Mouse (Mus musculus) right cerebral cortex, postnatal 10 days (tissue): ENCODE results near the gene Il17rd.

ENCODE experiments used
- DNase-seq, 2 experiments: peaks; one replicate each; pipeline ENCODE4 v3.0.0; 2021; ENCODE audit warnings: low spot score in 2 of 2

Gene Il17rd

DNA sequence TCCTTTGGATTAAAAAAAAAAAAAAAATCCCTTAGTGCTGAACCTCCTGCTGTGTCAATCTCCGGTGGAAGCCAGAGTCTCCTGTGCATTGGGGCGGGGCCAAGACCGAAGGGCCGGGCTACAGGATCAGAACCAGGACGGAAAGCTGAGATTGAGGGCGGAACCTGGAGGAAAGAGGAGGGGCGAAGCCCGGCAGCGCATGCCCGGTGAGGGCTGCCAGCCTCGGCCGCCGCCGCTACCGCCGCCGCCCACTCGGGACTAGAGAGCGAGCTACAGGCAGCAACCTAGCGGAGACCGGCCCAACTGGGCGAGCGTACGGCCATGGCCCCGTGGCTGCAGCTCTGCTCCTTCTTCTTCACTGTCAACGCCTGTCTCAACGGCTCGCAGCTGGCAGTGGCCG, at the start of gene Il17rd:
TSS of gene Il17rd (plus strand) at position 159 of the 400 bp plus-strand sequence.
- peak; percentile 90 to 91 for DNase-seq

DNA sequence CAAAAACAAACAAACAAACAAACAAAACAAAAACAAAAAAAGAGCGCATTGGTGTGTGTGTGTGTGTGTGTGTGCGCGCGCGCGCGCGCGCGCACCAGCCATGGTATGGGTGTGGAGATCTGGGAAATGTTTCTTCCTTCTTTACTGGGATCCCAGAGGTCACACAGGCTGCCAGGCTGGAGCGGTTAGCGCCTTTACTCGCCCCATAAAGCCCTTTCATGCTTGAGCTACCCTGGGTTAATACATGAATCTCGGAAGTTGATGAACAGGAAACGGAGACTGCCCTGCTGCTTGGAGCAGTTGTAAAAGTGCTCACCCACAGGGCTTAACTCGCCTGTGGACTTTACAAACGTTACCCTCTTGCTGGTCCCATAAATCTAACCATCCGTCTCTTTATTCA, 47.1 kb upstream of the Il17rd start:
- DNase-seq = no peak

DNA sequence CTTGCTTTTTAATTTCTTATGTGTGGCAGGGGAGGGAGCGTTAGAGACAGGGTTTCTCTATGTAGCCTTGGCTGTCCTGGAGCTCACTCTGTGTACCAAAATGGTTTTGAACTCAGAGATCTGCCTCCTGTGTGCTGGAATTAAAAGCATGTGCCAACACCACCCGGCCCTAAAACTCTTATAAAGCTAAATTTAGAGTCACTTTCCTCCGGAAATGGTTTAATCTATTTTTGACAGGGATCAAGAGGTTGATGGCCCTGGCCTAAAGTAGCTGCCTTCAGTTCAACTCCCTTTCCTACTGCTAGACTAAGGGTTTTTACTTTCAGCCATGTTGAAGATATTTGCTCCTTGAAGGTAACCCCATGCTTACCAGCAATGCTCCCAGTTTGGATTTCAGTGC, 45.3 kb upstream of the Il17rd start:
- no peak for DNase-seq

DNA sequence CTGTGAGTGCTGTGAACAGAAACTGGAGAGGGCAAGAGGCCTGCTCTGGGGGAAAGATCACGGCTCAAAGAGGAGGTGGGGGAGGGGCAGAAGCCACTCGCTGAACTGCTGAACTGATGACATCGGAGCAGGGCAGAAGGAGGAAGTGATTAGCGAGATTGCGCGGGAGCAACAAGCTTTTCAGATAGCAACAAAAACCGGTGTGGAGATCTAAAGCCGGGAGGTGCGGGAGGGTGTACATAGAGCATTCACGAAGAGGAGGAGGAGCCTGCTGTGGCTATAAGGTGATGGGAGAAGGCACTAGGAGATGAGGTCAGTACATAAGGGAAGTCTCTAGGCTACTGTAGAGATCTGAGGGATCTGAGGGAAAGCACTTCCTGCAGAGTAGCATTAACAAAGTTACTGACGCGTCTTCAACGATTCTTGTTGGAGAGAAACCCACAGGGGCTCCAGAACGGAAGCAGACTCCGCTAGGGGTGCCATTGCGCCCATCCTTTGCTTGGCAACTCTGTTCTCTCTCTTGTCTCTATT, 44.5 kb upstream of the Il17rd start, which contains the start of gene Hesx1:
TSS of gene Hesx1 (plus strand) at position 206 of the 531 bp plus-strand sequence.
- DNase-seq = peak in 1 of 2 experiments; percentile 30

DNA sequence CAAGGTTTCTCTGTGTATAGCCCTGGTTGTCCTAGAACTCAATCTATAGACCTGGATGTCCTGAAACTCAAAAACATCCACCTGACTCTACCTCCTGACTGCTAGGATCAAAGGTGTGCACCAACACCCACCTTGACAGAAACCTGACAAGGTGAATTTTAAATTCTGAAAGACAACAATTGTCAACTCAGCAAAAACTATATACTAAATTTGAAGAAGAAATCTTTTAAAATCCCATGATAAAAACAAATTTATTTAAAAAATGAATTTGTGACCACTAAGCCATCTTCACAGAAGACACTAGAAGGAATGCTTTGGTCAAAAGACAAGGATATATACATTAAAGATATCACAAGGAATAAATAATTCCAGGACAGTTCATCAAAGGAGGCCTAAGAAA, 42.5 kb upstream of the Il17rd start:
- DNase-seq = no peak

DNA sequence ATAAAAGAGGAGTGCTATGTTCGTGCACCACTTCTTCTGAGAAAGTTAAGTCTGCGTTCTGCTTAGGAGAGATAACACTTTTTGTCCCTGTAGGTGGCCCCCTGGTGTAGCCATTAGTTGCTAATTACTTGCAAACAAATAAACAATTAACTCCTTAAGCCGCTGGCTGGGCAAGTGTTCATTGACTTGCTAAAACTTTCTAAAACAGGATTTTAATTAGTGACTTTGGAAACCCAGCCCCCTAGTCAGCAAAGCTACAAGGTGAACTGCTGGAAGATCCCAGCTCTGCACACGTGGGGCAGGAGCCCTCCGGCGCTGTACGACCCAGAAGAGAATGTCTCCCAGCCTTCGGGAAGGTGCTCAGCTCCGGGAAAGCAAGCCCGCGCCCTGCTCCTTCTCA, 38.4 kb upstream of the Il17rd start:
- DNase-seq = no peak

DNA sequence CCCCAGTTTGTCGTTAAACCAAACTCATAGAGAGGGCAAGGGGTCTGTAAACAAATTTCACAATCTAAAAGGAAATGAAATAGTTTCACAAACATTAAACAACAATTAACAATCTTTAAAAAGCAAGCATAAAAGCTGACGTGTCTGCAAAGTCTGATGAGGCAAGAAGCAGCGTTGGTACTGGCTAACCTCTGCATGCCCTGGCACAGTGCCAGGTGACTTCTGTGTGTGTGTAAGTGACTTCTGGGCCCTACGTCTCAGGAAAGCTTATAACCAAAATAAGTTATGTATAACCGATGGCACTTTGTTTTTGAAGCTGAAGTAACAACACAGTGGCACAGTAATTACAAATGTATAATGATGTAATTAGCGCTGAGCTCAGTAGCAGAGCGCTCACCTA, 33.8 kb upstream of the Il17rd start:
- DNase-seq = no peak

DNA sequence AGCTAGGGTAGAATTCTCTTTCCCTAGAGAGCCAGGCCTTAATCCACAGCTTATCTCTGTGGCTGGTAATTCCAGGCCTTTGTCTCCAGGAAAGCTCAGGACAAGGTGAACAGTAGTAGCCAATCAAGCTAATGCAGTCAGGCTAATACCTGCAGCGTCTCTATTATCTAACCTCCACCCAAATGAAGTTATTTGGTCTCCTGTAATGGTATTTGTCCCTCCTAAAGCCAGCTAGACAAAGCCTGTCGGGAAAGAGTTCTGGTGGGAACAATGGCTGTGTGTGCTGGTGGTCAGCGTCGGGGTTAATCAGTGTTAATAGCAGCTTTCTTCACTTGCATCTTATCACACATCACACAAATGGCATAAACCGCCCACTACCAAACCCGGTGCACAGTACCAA, 32.8 kb upstream of the Il17rd start:
- DNase-seq = no peak

DNA sequence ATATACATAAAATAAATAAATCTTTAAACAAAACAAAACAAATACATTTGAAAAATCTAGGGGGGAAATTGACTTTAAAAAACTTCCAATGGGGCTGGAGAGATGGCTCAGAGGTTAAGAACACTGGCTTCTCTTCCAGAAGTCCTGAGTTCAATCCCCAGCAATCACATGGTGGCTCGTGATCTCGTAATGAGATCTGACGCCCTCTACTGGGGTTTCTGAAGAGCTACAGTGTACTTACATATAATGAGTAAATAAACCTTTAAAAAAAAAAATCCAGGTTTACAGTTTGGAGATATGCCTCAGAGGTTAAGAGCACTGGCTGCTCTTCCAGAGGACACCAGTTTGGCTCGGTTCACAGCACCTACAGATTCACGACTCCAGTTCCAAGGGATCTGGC, 27.2 kb upstream of the Il17rd start:
- DNase-seq = no peak

DNA sequence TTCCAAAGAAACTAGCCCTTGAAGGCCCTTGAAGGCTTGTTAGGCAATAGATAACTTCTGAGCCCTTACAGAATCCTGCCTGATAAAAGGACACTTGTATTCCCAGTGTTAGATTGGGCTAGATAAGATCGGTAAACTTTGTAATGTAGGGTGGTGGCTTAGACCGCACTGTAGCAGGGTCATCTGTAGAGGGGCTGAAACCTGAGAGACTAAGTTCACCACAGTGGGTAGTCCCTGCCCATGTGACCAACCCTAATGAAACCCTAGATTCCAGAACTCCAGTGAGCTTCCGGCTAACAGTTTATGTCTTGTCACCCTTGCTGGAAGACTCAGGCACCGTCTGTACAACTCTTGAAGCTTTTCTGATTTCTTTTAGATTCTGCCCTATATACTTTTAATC, 25.1 kb upstream of the Il17rd start:
- DNase-seq = no peak

DNA sequence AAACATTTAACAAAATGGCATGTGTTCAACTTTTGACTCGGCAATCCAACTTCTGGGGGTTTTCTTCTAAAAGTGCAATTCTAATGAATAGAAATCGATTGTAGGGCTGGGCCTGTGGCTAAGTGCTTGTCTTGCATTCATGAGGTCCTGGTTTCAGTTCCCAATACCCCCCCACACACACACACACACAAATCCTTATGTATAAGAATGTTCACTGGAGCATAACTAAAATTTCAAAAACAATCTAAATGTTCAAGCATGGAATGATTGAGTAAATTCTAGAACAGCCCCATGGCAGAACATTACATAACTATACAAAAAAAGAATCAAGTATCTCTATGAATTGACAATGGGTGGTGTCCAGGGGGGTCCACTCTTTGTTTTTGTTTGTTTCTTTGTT, 20.8 kb upstream of the Il17rd start:
- DNase-seq = no peak

DNA sequence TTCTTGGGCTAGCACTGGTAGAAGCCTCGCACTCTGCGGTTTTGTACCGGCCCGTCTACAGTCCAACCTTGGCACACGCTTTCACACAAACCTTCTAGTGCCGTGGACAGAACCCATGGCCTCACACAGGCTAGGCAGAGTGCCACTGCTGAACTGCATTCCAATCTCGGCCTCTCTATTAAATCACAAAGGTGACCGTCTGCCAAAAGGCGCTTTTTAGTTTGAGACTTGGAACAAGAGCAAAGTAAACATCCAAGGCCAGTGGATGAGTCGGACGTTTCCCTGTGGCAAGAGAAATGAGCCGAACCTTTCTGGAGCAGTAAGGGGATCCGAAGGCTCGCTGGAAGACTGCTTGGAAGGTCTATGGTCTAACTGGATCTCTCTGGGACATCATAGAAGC, 18.9 kb upstream of the Il17rd start:
- no peak for DNase-seq

DNA sequence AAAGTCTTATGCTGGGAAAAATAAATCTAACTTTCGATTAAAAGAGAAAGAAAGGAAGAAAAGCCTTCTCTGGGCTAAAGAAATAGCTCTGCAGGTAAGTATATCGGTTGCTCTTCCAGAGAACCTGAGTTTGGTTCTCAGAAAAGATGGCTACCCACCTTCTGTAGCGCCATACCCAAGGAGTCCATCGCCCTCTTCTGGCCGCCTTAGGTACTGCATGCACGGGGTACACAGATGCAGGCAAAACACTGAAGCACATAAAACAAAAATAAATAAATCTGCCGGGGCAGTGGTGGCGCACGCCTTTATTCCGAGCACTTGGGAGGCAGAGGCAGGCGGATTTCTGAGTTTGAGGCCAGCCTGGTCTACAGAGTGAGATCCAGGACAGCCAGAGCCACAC, 15.9 kb upstream of the Il17rd start:
- peak in 1 of 2 experiments; percentile 45 for DNase-seq

DNA sequence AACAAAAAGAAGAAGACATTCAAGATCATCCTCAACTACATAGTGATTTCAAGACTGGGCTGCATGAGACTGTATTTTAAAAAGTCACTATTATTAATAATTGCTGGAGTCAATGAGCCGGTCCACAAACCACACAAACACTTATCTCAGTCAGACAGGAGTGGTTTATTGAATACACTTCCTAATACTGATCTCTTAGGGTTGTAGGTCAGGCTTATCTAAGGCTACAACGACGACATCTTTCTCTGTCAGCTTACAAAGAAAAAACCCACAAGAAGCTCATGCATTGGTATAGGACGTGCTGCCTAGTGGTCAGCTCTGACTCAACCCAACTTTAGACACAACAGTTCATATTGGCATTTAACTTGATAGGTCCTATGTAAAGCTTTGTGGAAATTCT, 14.1 kb upstream of the Il17rd start:
- DNase-seq = no peak

DNA sequence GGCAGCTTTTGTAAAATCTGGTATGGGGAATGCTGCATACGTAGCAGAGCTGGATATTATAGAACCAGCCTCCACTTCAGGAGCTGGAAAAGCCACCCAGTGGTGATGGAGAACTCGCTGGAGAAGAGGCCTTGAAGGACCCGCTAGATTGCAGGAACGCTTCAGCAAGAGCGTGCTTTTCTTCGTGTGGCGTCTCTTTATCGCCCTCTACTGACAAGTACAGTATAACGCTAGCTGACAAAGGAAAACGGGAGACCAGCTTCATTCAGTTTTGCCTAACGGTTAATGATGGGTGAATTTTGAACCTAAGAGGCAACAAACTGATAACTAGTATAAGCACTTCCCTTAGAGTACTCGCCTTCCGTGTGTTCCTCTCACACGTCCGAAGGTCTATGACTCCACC, 9.0 kb upstream of the Il17rd start:
- DNase-seq = peak; percentile 74 to 75

DNA sequence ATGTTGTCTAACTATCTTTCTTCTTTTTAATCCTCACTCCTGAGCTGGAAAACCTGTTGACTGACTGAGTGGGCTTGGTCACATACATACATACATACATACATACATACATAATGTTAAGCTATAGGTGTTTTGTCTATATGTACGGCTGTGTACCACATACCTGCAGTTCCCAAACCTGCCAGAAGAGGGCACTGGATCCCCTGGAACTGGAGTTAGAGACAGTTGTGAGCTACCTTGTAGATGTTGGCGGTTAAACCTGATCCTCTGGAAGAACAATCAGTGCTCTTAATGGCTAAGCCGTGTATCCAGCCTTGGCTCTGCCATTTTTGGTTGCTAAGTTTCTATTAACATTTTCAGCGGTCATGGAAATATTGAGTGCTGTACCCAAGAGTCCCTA, 7.6 kb upstream of the Il17rd start:
- DNase-seq = peak; percentile 52 to 71

DNA sequence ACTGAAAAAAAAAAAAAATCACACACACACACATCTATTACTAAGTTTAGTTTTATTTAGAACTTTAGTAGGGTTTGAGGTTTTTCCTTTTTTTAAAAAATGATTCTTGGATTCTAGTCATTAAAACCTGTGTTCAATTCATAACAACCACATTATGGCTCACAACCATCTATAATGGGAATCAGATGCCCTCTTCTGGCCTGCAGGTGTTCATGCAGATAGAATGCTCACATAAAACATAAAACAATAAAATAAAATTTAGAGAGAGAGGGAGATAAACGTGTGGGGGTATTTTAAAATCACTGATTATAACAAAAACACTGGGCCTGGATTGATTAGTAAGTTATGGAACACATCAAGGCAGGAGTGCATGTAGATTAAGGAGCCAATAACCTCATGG, 1.2 kb upstream of the Il17rd start:
- no peak for DNase-seq

DNA sequence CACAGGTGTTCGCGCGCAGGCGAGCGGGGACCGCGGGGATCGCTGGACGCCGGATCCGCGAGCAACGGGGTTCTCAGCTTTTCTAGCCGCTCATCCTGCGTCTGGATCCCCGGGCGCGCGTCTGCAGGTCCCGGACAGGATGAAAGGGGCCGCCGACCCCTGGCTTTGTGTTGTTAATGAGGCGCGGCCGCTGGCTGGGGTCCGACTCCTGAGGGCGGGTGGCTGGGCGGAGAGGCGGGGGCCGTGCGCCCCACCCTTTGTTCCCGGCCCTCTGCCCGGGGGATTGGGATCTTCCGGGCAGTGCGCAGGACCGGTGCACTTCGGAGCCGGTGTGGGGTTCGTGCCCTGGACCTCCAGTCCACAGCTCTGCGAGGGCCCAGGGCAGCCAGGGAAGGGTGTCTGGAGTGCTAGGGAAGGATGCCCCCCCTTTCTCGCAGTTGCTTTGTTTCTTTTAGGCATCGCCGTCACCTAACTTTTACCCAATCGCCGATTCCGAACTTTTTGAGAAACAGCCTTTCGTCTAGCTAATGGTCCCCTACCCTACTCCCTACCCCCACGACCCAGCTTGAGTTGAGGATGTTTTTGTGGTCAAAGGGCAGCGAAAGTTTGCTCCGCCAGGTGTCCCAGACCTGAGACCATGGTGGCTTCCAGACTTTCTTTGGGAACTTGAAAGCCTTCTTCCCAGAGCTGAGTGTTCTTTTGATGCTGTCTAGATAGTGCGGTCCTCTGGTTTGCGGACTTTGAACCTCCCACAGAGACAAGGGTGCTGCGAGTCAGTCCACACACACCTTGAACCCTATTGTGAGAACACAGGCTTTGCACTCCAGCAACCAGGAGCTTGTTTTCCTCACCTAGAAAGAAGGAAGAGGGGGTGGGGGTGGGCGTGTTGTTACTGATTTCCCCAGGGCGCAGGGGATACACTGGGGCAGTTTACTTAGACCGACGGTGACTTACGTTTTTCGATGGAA, 824 bp downstream of the Il17rd start:
- peak; percentile 44 to 48 for DNase-seq

DNA sequence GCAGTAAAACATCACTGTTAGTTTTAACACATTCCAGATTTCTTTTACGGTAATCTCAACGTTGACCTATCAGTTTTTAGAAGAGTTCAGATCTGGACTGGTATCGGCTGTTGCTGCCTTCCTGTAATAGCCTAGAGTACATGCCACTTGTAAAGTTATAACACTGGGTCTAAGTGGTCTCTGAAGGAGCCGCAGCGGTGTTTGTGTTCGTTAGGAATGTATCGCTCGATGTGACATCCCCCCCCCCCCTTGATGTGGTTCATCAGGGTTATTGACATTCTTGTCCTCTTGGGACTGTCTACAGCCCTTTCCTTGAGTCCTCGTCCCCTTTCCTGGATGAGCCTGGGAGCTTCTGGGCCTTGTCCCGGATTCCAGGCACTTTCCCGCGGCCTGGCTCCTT, 1.7 kb downstream of the Il17rd start:
- DNase-seq = no peak

DNA sequence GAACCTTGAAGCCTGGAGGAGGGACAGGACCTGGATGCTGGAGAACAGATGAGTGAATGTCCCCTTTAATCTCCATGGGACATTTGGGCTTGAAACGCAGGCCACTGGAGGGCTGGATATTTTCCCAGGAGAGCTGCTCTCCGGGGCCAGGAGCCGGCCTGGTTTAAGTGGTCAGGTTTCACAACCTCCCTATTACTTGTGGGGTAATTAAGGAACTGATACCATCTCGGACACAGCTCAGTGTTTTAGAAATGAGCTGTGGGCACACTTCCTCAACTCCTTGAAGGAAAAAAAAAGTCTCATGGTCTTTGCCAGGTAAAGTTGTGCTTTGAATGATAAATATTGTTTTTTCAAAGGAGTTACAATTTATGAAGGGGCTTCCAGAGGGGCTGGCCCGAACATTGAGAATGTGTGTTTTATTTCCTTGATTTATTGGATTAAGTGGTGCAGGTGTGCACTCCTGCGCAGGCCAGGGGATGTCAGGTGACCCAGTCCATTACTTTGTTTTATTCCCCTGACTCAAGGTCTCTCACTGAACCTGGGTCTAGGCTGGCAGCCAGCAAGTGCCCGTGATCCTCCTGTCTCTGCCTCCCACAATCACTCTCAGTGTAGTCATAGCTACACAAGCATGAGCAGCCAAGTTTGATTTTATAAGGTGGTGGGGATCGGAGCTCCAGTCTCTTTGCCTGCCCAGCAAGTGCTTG, 3.7 kb downstream of the Il17rd start:
- no peak for DNase-seq

DNA sequence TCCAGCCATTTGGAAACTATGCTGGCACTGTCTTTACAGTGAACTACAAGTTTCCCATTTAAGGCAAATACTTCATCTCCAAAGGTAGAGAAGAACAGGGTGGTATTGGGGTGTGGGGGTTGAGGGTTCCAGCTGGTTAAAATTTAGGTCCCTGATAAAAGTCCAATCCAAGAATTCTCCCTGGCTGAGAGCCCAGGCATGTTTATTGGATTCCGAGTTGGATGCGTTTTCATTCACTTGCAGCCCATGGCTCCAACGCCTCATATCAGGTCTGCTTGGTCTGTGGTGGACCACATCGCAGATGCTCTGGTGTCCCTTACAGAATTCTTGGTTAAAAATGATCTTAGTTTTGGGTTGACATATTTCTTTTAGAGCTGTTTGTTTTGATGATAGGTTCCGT, 4.7 kb downstream of the Il17rd start:
- DNase-seq = no peak

DNA sequence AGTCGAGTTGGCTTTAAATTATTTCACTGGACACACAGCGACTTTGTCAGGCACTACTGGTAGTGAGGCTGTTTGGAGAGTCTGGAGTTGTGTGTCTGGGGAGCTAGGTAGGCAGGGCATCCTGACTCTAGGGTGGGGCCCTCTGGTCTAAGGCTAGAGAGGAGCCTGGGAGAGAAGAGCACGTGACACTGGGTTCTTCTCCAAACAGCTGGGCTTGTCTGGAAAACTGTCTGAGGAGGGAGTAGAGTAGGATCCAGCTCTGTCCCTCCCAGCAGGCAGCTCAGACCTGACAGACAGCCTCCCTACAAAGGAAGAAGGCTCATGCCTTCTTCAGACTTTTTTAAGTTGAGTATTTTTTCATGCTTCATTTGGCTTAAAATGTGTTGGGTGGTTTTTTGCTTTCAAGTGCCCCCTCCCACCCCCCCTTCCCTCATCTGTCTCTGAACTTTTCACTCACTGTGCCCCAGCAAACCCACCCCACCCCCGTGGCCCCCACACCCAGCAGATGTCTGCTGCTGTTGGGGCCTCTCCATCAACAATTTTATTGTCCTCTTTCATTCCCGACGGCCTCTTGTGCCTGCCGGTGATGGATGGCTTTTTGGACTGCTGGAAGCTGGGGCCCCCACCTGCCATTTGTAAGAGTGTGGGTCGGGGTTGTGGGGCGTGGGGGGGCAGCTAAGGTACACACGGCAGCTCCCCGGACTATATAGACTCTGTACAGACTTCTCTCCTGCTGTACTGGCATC, 5.7 kb downstream of the Il17rd start:
- no peak for DNase-seq
